Mouse (Mus musculus) liver, adult 2 months (tissue): Measurements from ENCODE around the gene Rdh1.

Experiments
- CTCF ChIP-seq: fragments of 200-500 bp; IDR thresholded peaks from 2 replicates; pipeline ENCODE4 v1.5.1; 2011; ENCODE audit warnings: low read depth, low read length, control low read depth
- POLR2A ChIP-seq: fragments of 200-500 bp; IDR thresholded peaks from 2 replicates; pipeline ENCODE4 v1.6.1; 2011; ENCODE audit warnings: low read length, control low read depth; ENCODE audit not compliant: insufficient read depth; ENCODE audit errors: extremely low read depth

DNA sequence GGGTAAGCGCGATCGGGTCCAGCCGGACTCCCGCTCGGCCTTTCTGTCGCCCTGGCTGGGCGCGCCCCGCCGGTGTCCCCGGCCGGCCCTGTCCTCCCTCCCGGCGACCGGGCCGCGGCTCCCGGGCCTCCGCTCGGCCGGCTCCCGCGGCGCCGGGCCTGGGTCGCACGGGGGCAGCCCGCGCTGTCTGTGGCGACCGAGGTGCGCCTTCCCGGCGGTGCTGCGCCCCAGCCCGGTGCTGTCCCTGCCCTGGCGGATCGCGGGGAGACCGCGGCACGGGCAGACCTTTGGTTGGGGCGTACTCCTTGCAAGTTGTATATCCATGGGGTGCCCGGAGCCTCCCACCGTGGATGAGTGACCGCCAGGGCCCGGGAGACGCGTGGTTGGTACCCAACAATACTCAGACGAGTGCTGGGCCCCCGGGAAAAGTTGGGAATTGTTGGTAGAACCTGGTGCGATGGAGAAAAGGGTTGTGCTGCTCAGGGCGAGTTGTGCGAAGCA, 19.8 kb upstream of the Rdh1 start:
- TF ChIP-seq POLR2A (no peak), CTCF (no peak)
